Mouse (Mus musculus) limb, embryonic 11.5 days (tissue): ENCODE results near the gene Phtf2. TPM values are rescaled to one million over a fixed set of nuclear protein-coding genes. Genes with fewer than 3 reads are reported as not detected.
"Not testable (repeated sequence)": the region's sequence is repeated elsewhere in the genome, so short reads cannot be mapped to it uniquely, and the experiment has no call there.

Experiments used
- ATAC-seq: fragments of 200-750 bp; cut with Nextera tagmentation; 2 replicates; pipeline ENCODE4 v1.8.0; 2017; ENCODE audit warnings: low read depth; ENCODE audit not compliant: insufficient number of reproducible peaks, low FRiP score, low TSS enrichment
- DNase-seq: peaks from one replicate; pipeline ENCODE4 v3.0.0-alpha.2; 2015; ENCODE audit warnings: low spot score
- H3K27ac ChIP-seq: fragments of 300-500 bp; sonication (generic); replicated peaks from 2 replicates; pipeline ENCODE4 v1.5.1; 2014; ENCODE audit warnings: low read depth, mild to moderate bottlenecking, low read length
- H3K27me3 ChIP-seq: fragments of 300-500 bp; sonication (generic); 2 replicates; pipeline ENCODE4 v1.6.1; 2014; ENCODE audit warnings: mild to moderate bottlenecking, low read length, mixed read lengths; ENCODE audit not compliant: control insufficient read depth, insufficient read depth
- H3K36me3 ChIP-seq: fragments of 300-500 bp; sonication (generic); 2 replicates; pipeline ENCODE4 v1.6.1; 2014; ENCODE audit warnings: mild to moderate bottlenecking, low read length, moderate library complexity, mixed read lengths; ENCODE audit not compliant: control insufficient read depth, insufficient read depth
- H3K4me1 ChIP-seq: fragments of 300-500 bp; sonication (generic); 2 replicates; pipeline ENCODE4 v1.6.1; 2014; ENCODE audit warnings: low read length, mixed read lengths; ENCODE audit not compliant: control insufficient read depth, insufficient read depth
- H3K4me2 ChIP-seq: fragments of 300-500 bp; sonication (generic); 2 replicates; pipeline ENCODE4 v1.6.1; 2014; ENCODE audit warnings: low read depth, mild to moderate bottlenecking, moderate library complexity; ENCODE audit not compliant: severe bottlenecking
- H3K4me3 ChIP-seq: fragments of 300-500 bp; sonication (generic); 2 replicates; pipeline ENCODE4 v1.5.1; 2014; ENCODE audit warnings: low read depth, low read length
- H3K9ac ChIP-seq: fragments of 300-500 bp; sonication (generic); 2 replicates; pipeline ENCODE4 v1.6.1; 2014; ENCODE audit warnings: mild to moderate bottlenecking, low read length
- H3K9me3 ChIP-seq: fragments of 300-500 bp; sonication (generic); 2 replicates; pipeline ENCODE4 v1.6.1; 2016; ENCODE audit warnings: low read length; ENCODE audit not compliant: control insufficient read depth
- WGBS: fragments of 180-500 bp; shearing (Covaris S2); extraction: QIAGEN DNeasy Blood & Tissue Kit; methylation state at CpG from one replicate; pipeline ENCODE4 v1.1.7; 2014; 5-methylcytosine and 5-hydroxymethylcytosine counted together
- polyA plus RNA-seq: library from polyadenylated mRNA; unstranded; fragments of >200 nt; fragmentation: Nextera tagmentation; extraction: Ambion mirVana; gene quantifications from 2 replicates; pipeline ENCODE4 v1.2.1, GENCODE M21; 2014

Phtf2 gene
- polyA plus RNA-seq, 1 experiment from 2014 or later: 17.7 TPM

DNA sequence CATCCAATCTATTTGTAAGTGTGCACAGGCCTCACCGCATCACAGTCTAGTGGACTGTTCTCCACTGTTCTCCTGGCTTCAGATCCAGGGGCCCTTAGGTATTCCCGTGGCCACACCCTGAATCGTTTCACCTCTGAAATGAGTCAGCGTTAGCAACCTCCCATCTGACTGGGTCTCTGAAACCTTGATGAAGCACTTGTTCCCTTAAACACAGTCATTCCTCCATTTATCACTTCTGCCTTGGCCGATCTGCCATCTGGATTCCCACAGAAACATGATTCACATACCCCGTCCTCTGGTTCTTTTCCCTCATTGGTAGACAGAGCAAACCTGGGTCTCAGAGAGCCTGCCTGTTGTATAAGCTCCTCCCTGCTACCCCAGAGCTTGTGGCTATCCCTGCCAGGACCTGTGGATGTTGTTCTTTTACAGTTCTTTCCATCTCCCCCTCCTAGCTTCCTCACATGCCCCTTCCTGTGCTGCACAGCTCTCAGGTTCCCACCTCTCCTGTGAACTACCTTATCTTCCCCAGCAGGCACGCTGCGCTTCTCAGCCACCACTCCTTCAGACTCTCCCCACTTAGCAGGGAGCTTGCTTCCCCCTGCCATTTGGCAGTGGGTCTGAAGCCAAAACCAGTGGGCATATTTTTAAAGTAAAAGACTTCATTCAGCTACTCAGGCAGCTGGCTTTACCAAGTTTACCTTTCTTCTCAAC is 103.5 kb downstream of the Phtf2 start:
- no peaks in the 10 kb centered on the region for H3K36me3 ChIP-seq
- H3K4me2 ChIP-seq: no peak overlapping the region
- no peaks in the 10 kb centered on the region for H3K27me3 ChIP-seq
- no peak overlapping the region for H3K4me3 ChIP-seq
- WGBS: 69% methylated on average over 8 of the region's 8 CpGs
- H3K9me3 ChIP-seq: no peaks in the 10 kb centered on the region
- DNase-seq (no peak), ATAC-seq (no peak)
- H3K9ac ChIP-seq: no peak overlapping the region
- H3K4me1 ChIP-seq: no peaks in the 10 kb centered on the region; the same call in 1 of the 2 replicates
- H3K27ac ChIP-seq: no peak overlapping the region

DNA sequence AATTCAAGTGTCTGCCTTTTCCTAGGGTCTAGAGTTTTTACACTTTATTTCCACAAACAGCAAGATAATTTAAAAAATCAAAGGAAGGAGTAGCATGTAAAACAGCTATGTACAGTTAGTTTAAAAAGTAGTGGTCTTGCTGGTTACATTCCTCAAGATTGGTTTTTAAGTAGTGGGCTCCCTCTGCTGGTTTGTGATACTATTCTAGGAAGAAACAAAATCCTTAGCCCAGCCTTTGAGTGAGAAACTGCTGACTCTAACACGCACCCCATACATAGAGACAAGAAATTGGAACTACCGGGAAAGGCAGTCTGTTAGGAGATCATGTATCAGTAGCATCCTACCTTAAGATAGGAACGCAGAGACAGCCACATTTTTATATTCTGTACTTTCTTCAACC is 108.6 kb downstream of the Phtf2 start:
- no peak for DNase-seq
- WGBS: 66% methylated on average over 3 of the region's 3 CpGs
- no peak for ATAC-seq

GRCm38 (mm10) chr5:20765365-20765920 is 116.5 kb downstream of the Phtf2 start:
- 90% methylated on average over 7 of the region's 7 CpGs for WGBS
- no peaks in the 10 kb centered on the region for H3K36me3 ChIP-seq
- H3K4me1 ChIP-seq: no peaks in the 10 kb centered on the region
- no peaks in the 10 kb centered on the region for H3K9me3 ChIP-seq
- no peak overlapping the region for H3K27ac ChIP-seq
- no peak overlapping the region for H3K9ac ChIP-seq
- no peak overlapping the region for H3K4me3 ChIP-seq
- DNase-seq (no peak), ATAC-seq (no peak)
- H3K27me3 ChIP-seq: no peaks in the 10 kb centered on the region
- H3K4me2 ChIP-seq: no peak overlapping the region

More for the DNA sequence above, 108.6 kb downstream of the Phtf2 start:
- H3K4me3 ChIP-seq: no peak overlapping the region
- H3K27ac ChIP-seq: no peak overlapping the region
- H3K36me3 ChIP-seq: 0 out of 2 replicates have a peak, but pooled peaks cover 2% of the 10 kb centered on the region
- no peaks in the 10 kb centered on the region for H3K27me3 ChIP-seq
- H3K9me3 ChIP-seq: no peaks in the 10 kb centered on the region
- H3K4me2 ChIP-seq: no peak overlapping the region
- H3K4me1 ChIP-seq: no peaks in the 10 kb centered on the region; the same call in 1 of the 2 replicates
- no peak overlapping the region for H3K9ac ChIP-seq

DNA sequence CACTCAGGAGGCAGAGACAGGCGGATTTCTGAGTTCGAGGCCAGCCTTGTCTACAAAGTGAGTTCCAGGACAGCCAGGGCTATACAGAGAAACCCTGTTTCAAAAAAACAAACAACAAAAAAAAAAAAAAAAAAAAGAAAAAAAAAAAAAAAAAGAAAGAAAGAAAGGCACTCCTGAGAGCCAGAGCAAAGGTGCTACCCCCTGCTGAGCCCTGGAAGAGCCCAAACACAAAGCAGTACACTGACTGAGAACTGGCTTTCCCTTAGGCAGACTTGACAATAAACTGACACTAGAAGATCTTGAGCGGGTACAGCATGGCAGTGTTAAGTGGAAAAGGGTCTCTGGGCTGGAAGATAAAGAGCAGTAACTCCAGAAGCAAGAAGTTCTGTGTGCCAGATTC is 119.5 kb downstream of the Phtf2 start:
- H3K4me1 ChIP-seq: not testable (repeated sequence)

GRCm38 (mm10) chr5:20760368-20761162 is 121.4 kb downstream of the Phtf2 start:
- Histone ChIP-seq H3K36me3 (no peaks in the 10 kb centered on the region), H3K9me3 (no peaks in the 10 kb centered on the region)

More for the DNA sequence above, 119.5 kb downstream of the Phtf2 start:
- not testable (repeated sequence) for H3K9ac ChIP-seq, DNase-seq, H3K9me3 ChIP-seq, H3K27me3 ChIP-seq, ATAC-seq, H3K4me3 ChIP-seq, H3K27ac ChIP-seq, H3K36me3 ChIP-seq, H3K4me2 ChIP-seq
- 93% methylated on average over 3 of the region's 3 CpGs for whole genome bisulfite sequencing

DNA sequence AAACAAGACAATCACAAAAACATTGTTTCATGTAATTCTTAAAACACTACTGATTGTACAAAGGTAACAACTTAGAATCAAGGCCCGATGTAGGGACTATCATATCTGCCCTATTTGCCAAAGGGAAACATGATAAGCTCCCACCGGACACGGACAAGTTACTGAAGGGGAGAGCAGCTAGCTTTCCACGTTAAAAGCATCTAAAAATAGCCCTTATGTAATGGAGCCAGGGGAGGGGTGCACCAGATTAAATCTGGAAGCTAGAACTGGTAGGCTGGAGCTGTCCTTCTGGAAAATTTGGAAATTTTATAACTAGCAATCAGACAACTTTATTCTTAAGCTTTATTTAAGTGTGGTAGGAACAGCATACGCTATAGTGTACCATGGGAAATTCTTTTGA is 122.2 kb downstream of the Phtf2 start:
- 90% methylated on average over 5 of the region's 5 CpGs for WGBS
- Histone ChIP-seq H3K36me3 (no peaks in the 10 kb centered on the region), H3K27me3 (no peaks in the 10 kb centered on the region), H3K4me2 (no peak overlapping the region), H3K4me3 (no peak overlapping the region), H3K4me1 (no peaks in the 10 kb centered on the region), H3K27ac (no peak overlapping the region), H3K9ac (no peak overlapping the region), H3K9me3 (no peaks in the 10 kb centered on the region)
- DNase-seq (no peak), ATAC-seq (no peak)

More at GRCm38 (mm10) chr5:20760368-20761162, 121.4 kb downstream of the Phtf2 start:
- Histone ChIP-seq H3K27me3 (no peaks in the 10 kb centered on the region), H3K4me2 (no peak overlapping the region), H3K4me3 (no peak overlapping the region), H3K4me1 (no peaks in the 10 kb centered on the region), H3K9ac (no peak overlapping the region), H3K27ac (no peak overlapping the region)
- ATAC-seq (no peak), DNase-seq (no peak)
- WGBS: 94% methylated on average over 12 of the region's 12 CpGs

GRCm38 (mm10) chr5:20753963-20754362 is 128.0 kb downstream of the Phtf2 start:
- ATAC-seq (no peak), DNase-seq (no peak)
- 17% methylated on average over 5 of the region's 5 CpGs for WGBS
- no peak overlapping the region for H3K4me2 ChIP-seq
- peaks cover 5% of the 10 kb centered on the region; the same call in 1 of the 2 replicates for H3K4me1 ChIP-seq
- no peak overlapping the region for H3K9ac ChIP-seq
- H3K4me3 ChIP-seq: no peak overlapping the region
- no peaks in the 10 kb centered on the region for H3K27me3 ChIP-seq
- H3K27ac ChIP-seq: no peak overlapping the region
- H3K9me3 ChIP-seq: no peaks in the 10 kb centered on the region
- no peaks in the 10 kb centered on the region for H3K36me3 ChIP-seq

DNA sequence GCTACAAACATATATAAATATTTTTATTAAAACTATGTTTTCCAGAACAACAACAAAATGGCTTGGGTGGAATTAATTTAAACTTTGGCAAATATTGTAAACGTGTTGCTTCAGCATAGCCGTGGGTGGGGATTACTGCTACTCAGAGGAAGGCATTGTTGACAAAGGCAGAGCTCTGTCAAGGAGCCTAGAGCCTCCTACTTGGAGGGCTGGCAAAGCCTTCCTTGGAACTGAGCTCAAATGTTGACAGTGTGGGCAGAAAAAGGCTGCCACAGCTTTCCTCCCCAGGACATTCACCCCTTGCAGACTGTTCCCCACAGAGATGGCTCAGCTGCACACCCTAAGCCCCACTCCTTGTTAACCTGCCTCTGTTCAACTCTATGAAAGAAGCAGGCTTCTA is 128.8 kb downstream of the Phtf2 start:
- Histone ChIP-seq H3K27ac (no peak overlapping the region), H3K4me1 (peaks cover 5% of the 10 kb centered on the region; the same call in 1 of the 2 replicates), H3K27me3 (no peaks in the 10 kb centered on the region), H3K36me3 (no peaks in the 10 kb centered on the region), H3K9ac (no peak overlapping the region), H3K4me2 (no peak overlapping the region), H3K9me3 (no peaks in the 10 kb centered on the region), H3K4me3 (no peak overlapping the region)
- no peak for DNase-seq
- ATAC-seq: no peak
- WGBS: 68% methylated on average over 2 of the region's 2 CpGs
